ENCODE assay signal across 12 mouse cellular contexts in genomic region chr2:144195851-144196250, GRCm38 (mm10).
DNase-seq lines count a peak whose midpoint lies in the region; ATAC-seq and TF ChIP-seq lines count a peak whose summit lies in the region.
"Had no signal": no experiment of that assay in that cellular context is flagged by ENCODE, and none has a peak within 500 bp of the region (broad histone marks: within the 10 kb centered on the region; RNA-seq: fewer than 3 reads in every experiment).

No protein-coding gene starts in this region.

- H3K9ac ChIP-seq in embryonic facial prominence, embryonic 13.5 days, result 0 out of 2 replicates have a peak overlapping the region, but pooled peaks have one; percentile 21

- no peak for TF ChIP-seq CTCF in kidney, adult 2 months (conservative IDR thresholded peaks at IDR 0.05; ENCODE audit: insufficient read depth, insufficient read length, low read depth, low read length)

- no peak overlapping the region for H3K4me3 ChIP-seq in embryonic facial prominence, embryonic 13.5 days
- no peak overlapping the region for H3K4me3 ChIP-seq in kidney, adult 2 months (ENCODE audit: insufficient read depth, low read depth, low read length)
- H3K4me3 ChIP-seq: forebrain, embryonic 10.5 days had no signal

- ATAC-seq in embryonic facial prominence, embryonic 13.5 days (ENCODE audit: insufficient number of reproducible peaks, insufficient read depth, low FRiP score, low TSS enrichment, low read depth), result no peak

- H3K36me3 ChIP-seq in embryonic facial prominence, embryonic 13.5 days, result no peaks in the 10 kb centered on the region
- no peaks in the 10 kb centered on the region for H3K36me3 ChIP-seq in kidney, adult 2 months (ENCODE audit: control insufficient read depth, insufficient read depth, low read length)
- H3K36me3 ChIP-seq: forebrain, embryonic 10.5 days had no signal

- no peak for TF ChIP-seq POLR2A in kidney, adult 2 months (IDR thresholded peaks at IDR 0.05; ENCODE audit: low read depth, low read length)

- H3K27ac ChIP-seq in embryonic facial prominence, embryonic 13.5 days, result no peak overlapping the region
- no peak overlapping the region for H3K27ac ChIP-seq in kidney, adult 2 months (ENCODE audit: insufficient read depth, low read depth, low read length)
- H3K27ac ChIP-seq: forebrain, embryonic 10.5 days had no signal

- H3K4me1 ChIP-seq in embryonic facial prominence, embryonic 13.5 days, result peaks cover 28% of the 10 kb centered on the region
- H3K4me1 ChIP-seq in kidney, adult 2 months (ENCODE audit: control insufficient read depth, insufficient read depth, low read length), result peaks cover 3% of the 10 kb centered on the region; the same call in 1 of the 2 replicates

- H3K4me2 ChIP-seq in embryonic facial prominence, embryonic 13.5 days, result no peak overlapping the region

- intact Hi-C loops in left cerebral cortex, postnatal 4 days (cut with DNase I), result no loop called here
- intact Hi-C loops in left cerebral cortex, postnatal 36 days (cut with DNase I), result no loop called here

- DNase-seq in left cerebral cortex, postnatal 4 days, result peak; percentile 48
- no peak for DNase-seq in left cerebral cortex, postnatal 36 days (ENCODE audit: low spot score in 2 of 2)
- peak; percentile 74 for DNase-seq in kidney, adult 2 months
- peak; percentile 58 for DNase-seq in skeletal muscle tissue, adult 2 months (ENCODE audit: low read depth, low spot score)
- no peak for DNase-seq in natural killer cell, adult 2 months (ENCODE audit: low spot score in 2 of 2)
- no peak for DNase-seq in liver
- DNase-seq: cerebellum, adult 2 months; embryo, embryonic 11 days; layer of hippocampus, adult 9-11 months; lung, adult 18-20 months had no signal

- 0 out of 2 replicates have a peak, but pooled peaks cover 3% of the 10 kb centered on the region for H3K27me3 ChIP-seq in embryonic facial prominence, embryonic 13.5 days
- H3K27me3 ChIP-seq in kidney, adult 2 months (replicated peaks; ENCODE audit: control insufficient read depth, insufficient read depth, low read length), result no peaks in the 10 kb centered on the region

- 58% methylated on average over 14 of the region's 14 CpGs for WGBS in embryonic facial prominence, embryonic 13.5 days
- 34% methylated on average over 14 of the region's 14 CpGs for WGBS in kidney, adult 2 months

- H3K9me3 ChIP-seq in embryonic facial prominence, embryonic 13.5 days, result no peaks in the 10 kb centered on the region

Comparison
In these comparisons a context has a peak if more than half of its experiments do, and no peak if none do; other contexts are left out.
1. DNase-seq: peak in left cerebral cortex, postnatal 4 days (single experiment), kidney, adult 2 months (single experiment) and skeletal muscle tissue, adult 2 months (single experiment); none in left cerebral cortex, postnatal 36 days (0 of 2), natural killer cell, adult 2 months (0 of 2) and liver (single experiment).